8 mouse cellular contexts compared by ENCODE assay signal in the genomic region with DNA sequence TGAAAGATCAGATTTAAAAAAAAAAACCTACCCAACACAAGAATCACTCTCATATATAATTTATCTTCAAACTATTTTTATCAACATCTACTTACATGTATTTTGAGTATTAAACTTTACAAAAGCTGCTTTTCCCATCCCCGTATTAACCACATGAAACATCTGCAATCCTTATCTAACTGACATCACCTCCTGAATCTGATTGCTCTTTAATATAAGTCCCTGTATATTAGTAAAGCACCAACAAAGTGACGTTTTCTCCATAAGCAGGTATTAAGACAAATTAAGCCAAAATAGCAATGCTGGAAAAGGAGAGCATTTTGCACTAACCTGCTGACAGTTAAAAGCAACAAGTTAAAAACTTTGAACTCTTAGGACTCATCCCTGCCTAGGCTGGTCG. TPM values are rescaled to one million over a fixed set of nuclear protein-coding genes. Genes with fewer than 3 reads are reported as not detected.
DNase-seq lines count a peak whose midpoint lies in the region; ATAC-seq and TF ChIP-seq lines count a peak whose summit lies in the region.

No protein-coding gene starts in this region.

- H3K27ac ChIP-seq in heart, embryonic 14.5 days (replicated peaks in 1 of 2; ENCODE audit: control insufficient read depth in 1 of 2, insufficient read depth in 1 of 2, low read depth in 2 of 2, low read length in 2 of 2) = peak overlapping the region in 1 of 2 experiments; percentile 99; a peak in 2 of 4 replicates
- H3K27ac ChIP-seq in forebrain, postnatal 0 days (ENCODE audit: low read depth, low read length) = peak overlapping the region; percentile 98
- H3K27ac ChIP-seq in midbrain, embryonic 10.5 days (replicated peaks) = peak overlapping the region; percentile 95

- ATAC-seq in heart, embryonic 14.5 days (ENCODE audit: insufficient number of reproducible peaks, insufficient read depth, low FRiP score, low read depth) = no peak
- no peak for ATAC-seq in G1E (ENCODE audit: extremely low read depth, insufficient number of reproducible peaks, low FRiP score, poor library complexity, severe bottlenecking)
- no peak for ATAC-seq in forebrain, postnatal 0 days

- H3K27me3 ChIP-seq in heart, embryonic 14.5 days (ENCODE audit: control insufficient read depth, insufficient read depth, low read length) = no peaks in the 10 kb centered on the region
- no peaks in the 10 kb centered on the region for H3K27me3 ChIP-seq in G1E (ENCODE audit: insufficient read depth, low read length)
- no peaks in the 10 kb centered on the region for H3K27me3 ChIP-seq in forebrain, postnatal 0 days (ENCODE audit: insufficient read depth, low read length)
- H3K27me3 ChIP-seq in midbrain, embryonic 10.5 days (ENCODE audit: low read depth, poor library complexity, severe bottlenecking) = no peaks in the 10 kb centered on the region

- no peaks in the 10 kb centered on the region for H3K9me3 ChIP-seq in heart, embryonic 14.5 days (ENCODE audit: control insufficient read depth, low read length)
- no peaks in the 10 kb centered on the region for H3K9me3 ChIP-seq in G1E (replicated peaks)
- H3K9me3 ChIP-seq in forebrain, postnatal 0 days (ENCODE audit: low read length) = no peaks in the 10 kb centered on the region
- H3K9me3 ChIP-seq in midbrain, embryonic 10.5 days (replicated peaks) = no peaks in the 10 kb centered on the region

- peaks cover 0 to 14% of the 10 kb centered on the region in 2 experiments; a peak in 2 of 4 replicates for H3K4me1 ChIP-seq in heart, embryonic 14.5 days (ENCODE audit: control insufficient read depth in 2 of 2, insufficient read depth in 2 of 2, low read length in 2 of 2)
- peaks cover 39% of the 10 kb centered on the region for H3K4me1 ChIP-seq in G1E (ENCODE audit: insufficient read depth, low read depth, low read length)
- peaks cover 4% of the 10 kb centered on the region; the same call in 1 of the 2 replicates for H3K4me1 ChIP-seq in forebrain, postnatal 0 days (ENCODE audit: insufficient read depth)
- peaks cover 30% of the 10 kb centered on the region for H3K4me1 ChIP-seq in midbrain, embryonic 10.5 days

- under 1% methylated on average over 3 of the region's 3 CpGs for WGBS in heart, embryonic 14.5 days
- 5% methylated on average over 3 of the region's 3 CpGs for WGBS in forebrain, postnatal 0 days
- 9% methylated on average over 3 of the region's 3 CpGs for WGBS in midbrain, embryonic 10.5 days

- peak overlapping the region; percentile 98 for H3K9ac ChIP-seq in heart, embryonic 14.5 days (ENCODE audit: low read length)
- H3K9ac ChIP-seq in forebrain, postnatal 0 days = peak overlapping the region; percentile 87

- peak overlapping the region; percentile 69 to 99 for H3K4me3 ChIP-seq in heart, embryonic 14.5 days (ENCODE audit: control insufficient read depth in 1 of 2, insufficient read depth in 1 of 2, low read depth in 1 of 2, low read length in 2 of 2)
- peak overlapping the region; percentile 98 for H3K4me3 ChIP-seq in G1E (ENCODE audit: low read depth, low read length)
- H3K4me3 ChIP-seq in forebrain, postnatal 0 days (ENCODE audit: low read depth, low read length) = peak overlapping the region; percentile 97
- H3K4me3 ChIP-seq in midbrain, embryonic 10.5 days = peak overlapping the region; percentile 99

- peaks cover 9% of the 10 kb centered on the region for H3K36me3 ChIP-seq in heart, embryonic 14.5 days (ENCODE audit: control insufficient read depth, insufficient read depth, low read length)
- peaks cover 16% of the 10 kb centered on the region for H3K36me3 ChIP-seq in G1E (replicated peaks)
- H3K36me3 ChIP-seq in forebrain, postnatal 0 days (ENCODE audit: insufficient read depth) = no peaks in the 10 kb centered on the region
- peaks cover 23% of the 10 kb centered on the region for H3K36me3 ChIP-seq in midbrain, embryonic 10.5 days

- H3K4me2 ChIP-seq in heart, embryonic 14.5 days (ENCODE audit: low read length) = peak overlapping the region; percentile 91
- H3K4me2 ChIP-seq in forebrain, postnatal 0 days (ENCODE audit: low read depth) = peak overlapping the region; percentile 96

- DNase-seq in heart, adult 18-20 months = no peak
- no peak for DNase-seq in G1E (ENCODE audit: low spot score)
- peak; percentile 2 for DNase-seq in forebrain, postnatal 0 days
- DNase-seq in midbrain, embryonic 10.5 days (ENCODE audit: low spot score) = no peak
- no peak for DNase-seq in left cerebral cortex, adult 11 months (ENCODE audit: low spot score)
- no peak for DNase-seq in gastrocnemius, adult 8-10 months (ENCODE audit: low spot score in 2 of 2)
- DNase-seq in layer of hippocampus, postnatal 36 days = no peak

- no peak for TF ChIP-seq CTCF in G1E (IDR thresholded peaks at IDR 0.05; ENCODE audit: low read depth, low read length)
- no peak for TF ChIP-seq CTCF in forebrain, postnatal 0 days (IDR thresholded peaks at IDR 0.05; ENCODE audit: low read depth)

RNA-seq across cellular contexts. Expression of gene Cdk13, which starts 2.0 kb away (rescaled TPM):
- polyA plus RNA-seq in heart, embryonic 14.5 days (2014; fragmentation: Nextera tagmentation; extraction: Ambion mirVana) = 14.5 and 17.8 TPM in 2 replicates
- total RNA-seq in heart, adult 18-20 months (2021) = 10 to 100 TPM; 24.7 to 27.3 TPM
- total RNA-seq in G1E (2014; fragmentation: Nextera tagmentation) = 166 and 181 TPM in 2 replicates
- total RNA-seq in G1E (2017) = 70.3 and 71.7 TPM in 2 replicates
- 227 and 324 TPM in 2 replicates for polyA plus RNA-seq in G1E (2012)
- 88.0 and 98.3 TPM in 2 replicates for total RNA-seq in forebrain, postnatal 0 days (2014; rRNA removed)
- polyA plus RNA-seq in forebrain, postnatal 0 days (2015; fragmentation: Nextera tagmentation; extraction: Ambion mirVana) = 7.5 and 9.5 TPM in 2 replicates
- polyA plus RNA-seq in midbrain, embryonic 10.5 days (2016; fragmentation: Nextera tagmentation; extraction: Ambion mirVana) = 11.2 and 11.6 TPM in 2 replicates
- total RNA-seq in gastrocnemius, adult 8-10 months (2022) = 10 to 100 TPM; 15.0 to 20.6 (median 18.3) TPM
- 10 to 100 TPM; 57.3 to 58.8 TPM for total RNA-seq in layer of hippocampus, postnatal 36 days (2021)
